Mouse (Mus musculus): ENCODE results near the gene Lrrfip1.

The Lrrfip1 gene

DNA sequence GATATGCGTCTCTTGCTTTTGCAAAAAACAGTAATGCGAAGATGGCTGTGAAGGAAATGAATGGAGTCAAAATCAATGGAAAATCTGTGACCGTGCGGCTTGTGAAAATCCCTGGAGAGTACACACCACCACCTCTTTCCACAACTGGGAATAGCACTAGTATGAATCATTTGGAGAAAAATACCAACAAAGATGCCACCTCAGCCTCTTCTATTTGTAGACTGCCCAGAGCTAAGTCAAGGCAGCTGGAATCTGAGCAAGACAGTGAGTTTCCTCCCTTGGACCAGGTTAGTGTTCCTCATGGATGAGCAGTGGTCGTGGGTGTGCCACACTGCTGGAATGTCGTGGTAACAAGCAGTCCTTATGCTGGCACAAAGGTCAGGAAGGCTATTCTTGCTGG is 168.3 kb downstream of the Lrrfip1 start:
- no peak for DNase-seq

DNA sequence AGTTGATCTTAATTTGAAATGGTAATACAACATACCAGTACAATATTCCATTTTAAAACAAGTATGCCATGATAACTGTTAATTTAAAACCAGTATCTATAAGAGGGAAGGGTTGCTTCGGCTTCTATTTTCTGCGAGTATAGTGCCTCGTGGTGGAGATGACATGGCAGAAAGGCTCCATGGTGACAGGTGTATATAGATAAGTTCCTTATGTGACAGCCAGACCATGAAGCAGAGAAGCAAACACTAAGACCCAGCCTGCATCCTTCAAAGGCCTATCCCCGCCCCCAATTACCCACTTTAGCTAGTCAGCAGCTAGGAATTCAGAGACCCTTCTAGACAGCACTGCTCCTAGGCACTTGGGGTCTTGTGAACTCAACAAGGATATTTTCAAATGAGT is 170.6 kb downstream of the Lrrfip1 start:
- no peak for DNase-seq

DNA sequence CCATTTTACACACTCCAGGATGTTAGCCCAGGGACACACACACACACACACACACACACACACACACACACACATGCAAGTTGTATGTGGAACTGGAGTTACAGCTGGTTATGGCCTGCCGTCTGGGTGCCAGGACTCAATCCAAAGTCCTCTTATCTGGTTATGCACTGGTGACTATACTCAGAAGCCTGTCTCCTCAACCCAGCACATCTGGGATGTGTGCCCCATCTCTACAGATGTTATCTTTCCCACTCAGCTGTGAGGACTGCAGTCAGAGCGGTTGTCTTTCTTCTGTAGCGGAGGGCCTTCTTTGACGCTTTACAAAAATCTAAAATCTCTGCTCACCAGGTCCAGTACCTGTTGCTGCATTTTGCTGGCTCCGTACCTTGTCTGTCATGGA is 176.3 kb downstream of the Lrrfip1 start:
- no peak for DNase-seq

DNA sequence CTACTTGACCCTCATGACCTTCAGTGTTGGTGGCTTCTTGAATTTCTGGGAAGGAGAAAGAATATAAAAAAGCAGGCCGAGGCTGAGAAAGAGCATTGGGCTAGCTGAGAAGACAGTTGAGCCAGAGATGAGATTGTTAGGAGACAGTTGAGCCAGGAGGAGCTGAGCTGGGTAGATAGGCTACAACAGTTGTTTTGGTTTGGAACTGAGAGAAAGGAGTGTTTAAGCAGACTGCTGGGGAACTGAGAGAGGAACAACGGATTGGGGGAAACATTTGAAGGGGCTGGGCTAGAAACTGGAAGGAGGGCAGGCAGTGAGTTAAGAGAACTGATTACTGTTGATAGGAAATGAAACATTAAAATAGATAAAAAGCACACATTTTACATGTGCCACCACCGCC is 177.5 kb downstream of the Lrrfip1 start:
- no peak for DNase-seq

DNA sequence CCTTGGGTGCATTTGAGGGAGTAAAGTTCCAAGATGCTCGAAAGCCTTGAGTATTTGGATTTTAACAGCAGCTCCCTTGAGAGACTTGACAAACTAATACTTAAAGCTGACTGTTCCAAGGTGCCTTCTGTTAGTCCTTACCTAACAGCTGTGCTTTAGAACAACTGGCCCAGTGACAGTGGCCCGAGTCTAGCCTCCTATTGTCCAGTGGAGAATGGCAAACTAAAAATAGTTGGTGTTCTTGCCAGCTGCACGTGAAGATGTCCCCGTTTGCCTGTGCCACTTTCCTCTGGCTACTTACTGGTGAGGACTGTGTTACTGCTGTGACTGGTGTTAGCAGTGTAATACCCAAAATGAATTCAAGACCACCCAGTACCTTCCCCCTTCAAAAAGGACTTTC is 178.3 kb downstream of the Lrrfip1 start:
- no peak for DNase-seq
